In genomic region chr4:116824541-116825004, GRCm38 (mm10) we compare ENCODE assay signal across 7 mouse cellular contexts. TPM values are rescaled to one million over a fixed set of nuclear protein-coding genes. Genes with fewer than 3 reads are reported as not detected.
DNase-seq lines count a peak whose midpoint lies in the region; ATAC-seq and TF ChIP-seq lines count a peak whose summit lies in the region.

No protein-coding gene starts in this region.

- H3K9me3 ChIP-seq in intestine, postnatal 0 days (ENCODE audit: control insufficient read depth) = no peaks in the 10 kb centered on the region
- H3K9me3 ChIP-seq in limb, embryonic 12.5 days = no peaks in the 10 kb centered on the region
- no peaks in the 10 kb centered on the region for H3K9me3 ChIP-seq in midbrain, embryonic 12.5 days

- no peaks in the 10 kb centered on the region; the same call in 1 of the 2 replicates for H3K4me1 ChIP-seq in intestine, postnatal 0 days (replicated peaks; ENCODE audit: control insufficient read depth, insufficient read depth, low read length)
- peaks cover 13% of the 10 kb centered on the region for H3K4me1 ChIP-seq in limb, embryonic 12.5 days (replicated peaks)
- peaks cover 27% of the 10 kb centered on the region for H3K4me1 ChIP-seq in midbrain, embryonic 12.5 days
- H3K4me1 ChIP-seq in small intestine, adult 2 months (ENCODE audit: control insufficient read depth, insufficient read depth, insufficient read length, low read length) = peaks cover 31% of the 10 kb centered on the region

- H3K4me2 ChIP-seq in intestine, postnatal 0 days (replicated peaks; ENCODE audit: low read depth) = peak overlapping the region; percentile 74
- H3K4me2 ChIP-seq in limb, embryonic 12.5 days = peak overlapping the region; percentile 69
- peak overlapping the region; percentile 73 for H3K4me2 ChIP-seq in midbrain, embryonic 12.5 days (replicated peaks)

- peak overlapping the region; percentile 63 for H3K9ac ChIP-seq in intestine, postnatal 0 days (ENCODE audit: low read depth, low read length)
- peak overlapping the region; percentile 74 for H3K9ac ChIP-seq in limb, embryonic 12.5 days (replicated peaks)
- H3K9ac ChIP-seq in midbrain, embryonic 12.5 days (replicated peaks) = peak overlapping the region; percentile 53

- peak; percentile 87 for TF ChIP-seq POLR2A in small intestine, adult 2 months (IDR thresholded peaks at IDR 0.05; ENCODE audit: low read depth, low read length)

- ATAC-seq in intestine, postnatal 0 days = peak; percentile 24; the same call in 1 of the 2 replicates
- ATAC-seq in limb, embryonic 12.5 days (ENCODE audit: insufficient number of reproducible peaks, insufficient read depth, low FRiP score, low TSS enrichment, low read depth) = peak; percentile 34; the same call in 1 of the 2 replicates
- peak; percentile 31 for ATAC-seq in midbrain, embryonic 12.5 days (ENCODE audit: low FRiP score, low read depth)

- DNase-seq in adrenal gland, postnatal 36 days = peak; percentile 75 to 79
- DNase-seq in embryo, embryonic 9.5 days (ENCODE audit: extremely low spot score) = peak; percentile 71
- peak; percentile 97 for DNase-seq in heart, adult 11 months

- peak overlapping the region; percentile 55 for H3K4me3 ChIP-seq in intestine, postnatal 0 days (ENCODE audit: low read depth, low read length)
- H3K4me3 ChIP-seq in limb, embryonic 12.5 days (replicated peaks) = peak overlapping the region; percentile 57
- H3K4me3 ChIP-seq in midbrain, embryonic 12.5 days = peak overlapping the region; percentile 52
- peak overlapping the region; percentile 73 for H3K4me3 ChIP-seq in small intestine, adult 2 months (ENCODE audit: low read depth, low read length)

- H3K27ac ChIP-seq in intestine, postnatal 0 days (ENCODE audit: low read depth, low read length) = peak overlapping the region; percentile 78
- peak overlapping the region; percentile 85 for H3K27ac ChIP-seq in limb, embryonic 12.5 days
- H3K27ac ChIP-seq in midbrain, embryonic 12.5 days (replicated peaks) = peak overlapping the region; percentile 54; the same call in 1 of the 2 replicates
- H3K27ac ChIP-seq in small intestine, adult 2 months (ENCODE audit: insufficient read depth, low read depth, low read length) = peak overlapping the region; percentile 70

- H3K27me3 ChIP-seq in intestine, postnatal 0 days (replicated peaks; ENCODE audit: control insufficient read depth, insufficient read depth, low read length) = 0 out of 2 replicates have a peak, but pooled peaks cover 6% of the 10 kb centered on the region
- peaks cover 19% of the 10 kb centered on the region for H3K27me3 ChIP-seq in limb, embryonic 12.5 days
- H3K27me3 ChIP-seq in midbrain, embryonic 12.5 days = peaks cover 30% of the 10 kb centered on the region
- H3K27me3 ChIP-seq in small intestine, adult 2 months (ENCODE audit: control insufficient read depth, insufficient read depth, low read length) = no peaks in the 10 kb centered on the region

- no peak for TF ChIP-seq CTCF in intestine, postnatal 0 days (IDR thresholded peaks at IDR 0.05; ENCODE audit: low read depth)
- no peak for TF ChIP-seq CTCF in small intestine, adult 2 months (IDR thresholded peaks at IDR 0.05; ENCODE audit: extremely low read depth, insufficient read length, insufficient replicate concordance, low read depth, low read length)

- H3K36me3 ChIP-seq in intestine, postnatal 0 days (ENCODE audit: control insufficient read depth, insufficient read depth) = no peaks in the 10 kb centered on the region
- H3K36me3 ChIP-seq in limb, embryonic 12.5 days = no peaks in the 10 kb centered on the region
- H3K36me3 ChIP-seq in midbrain, embryonic 12.5 days = no peaks in the 10 kb centered on the region
- no peaks in the 10 kb centered on the region for H3K36me3 ChIP-seq in small intestine, adult 2 months (ENCODE audit: control insufficient read depth, insufficient read depth, low read length)

- 1% methylated on average over 29 of the region's 29 CpGs for WGBS in intestine, postnatal 0 days
- under 1% methylated on average over 29 of the region's 29 CpGs for WGBS in limb, embryonic 12.5 days
- WGBS in midbrain, embryonic 12.5 days = 1% methylated on average over 29 of the region's 29 CpGs
- WGBS in small intestine, adult 2 months = 2% methylated on average over 29 of the region's 29 CpGs

RNA-seq across cellular contexts. Expression of gene Hpdl, which starts 3.1 kb away (rescaled TPM):
- 1 to 10 TPM; 1.9 to 2.6 TPM for total RNA-seq in adrenal gland, postnatal 36 days (2021)
- 0.51 and 0.99 TPM in 2 replicates for polyA plus RNA-seq in intestine, postnatal 0 days (2015; fragmentation: Nextera tagmentation; extraction: Ambion mirVana)
- polyA plus RNA-seq in limb, embryonic 12.5 days (2016; fragmentation: Nextera tagmentation; extraction: Ambion mirVana) = 1.5 and 2.0 TPM in 2 replicates
- polyA plus RNA-seq in midbrain, embryonic 12.5 days (2016; fragmentation: Nextera tagmentation; extraction: Ambion mirVana) = 0.45 and 0.79 TPM in 2 replicates
- 4.3 and 7.3 TPM in 2 replicates for polyA plus RNA-seq in small intestine, adult 2 months (2012; rRNA removed)

RNA-seq across cellular contexts. Expression of gene Mutyh, which starts 17.1 kb away (rescaled TPM):
- 1 to 10 TPM; 2.4 to 3.2 TPM for total RNA-seq in adrenal gland, postnatal 36 days (2021)
- 2.6 and 2.9 TPM in 2 replicates for polyA plus RNA-seq in intestine, postnatal 0 days (2015; fragmentation: Nextera tagmentation; extraction: Ambion mirVana)
- 22.1 and 23.5 TPM in 2 replicates for polyA plus RNA-seq in limb, embryonic 12.5 days (2016; fragmentation: Nextera tagmentation; extraction: Ambion mirVana)
- 14.9 and 17.3 TPM in 2 replicates for polyA plus RNA-seq in midbrain, embryonic 12.5 days (2016; fragmentation: Nextera tagmentation; extraction: Ambion mirVana)
- 2.2 and 3.4 TPM in 2 replicates for polyA plus RNA-seq in small intestine, adult 2 months (2012; rRNA removed)

RNA-seq across cellular contexts. Expression of gene Toe1, which starts 17.1 kb away (rescaled TPM):
- total RNA-seq in adrenal gland, postnatal 36 days (2021) = 10 to 100 TPM; 16.9 to 20.8 TPM
- 13.3 and 14.7 TPM in 2 replicates for polyA plus RNA-seq in intestine, postnatal 0 days (2015; fragmentation: Nextera tagmentation; extraction: Ambion mirVana)
- 39.1 and 40.8 TPM in 2 replicates for polyA plus RNA-seq in limb, embryonic 12.5 days (2016; fragmentation: Nextera tagmentation; extraction: Ambion mirVana)
- 29.5 and 33.5 TPM in 2 replicates for polyA plus RNA-seq in midbrain, embryonic 12.5 days (2016; fragmentation: Nextera tagmentation; extraction: Ambion mirVana)
- polyA plus RNA-seq in small intestine, adult 2 months (2012; rRNA removed) = 8.5 and 11.6 TPM in 2 replicates

RNA-seq across cellular contexts. Expression of gene Zswim5, which starts 52.6 kb away (rescaled TPM):
- 1 to 10 TPM; 3.6 to 5.1 TPM for total RNA-seq in adrenal gland, postnatal 36 days (2021)
- 1.9 and 2.1 TPM in 2 replicates for polyA plus RNA-seq in intestine, postnatal 0 days (2015; fragmentation: Nextera tagmentation; extraction: Ambion mirVana)
- 0.58 and 0.70 TPM in 2 replicates for polyA plus RNA-seq in limb, embryonic 12.5 days (2016; fragmentation: Nextera tagmentation; extraction: Ambion mirVana)
- 9.6 and 10.6 TPM in 2 replicates for polyA plus RNA-seq in midbrain, embryonic 12.5 days (2016; fragmentation: Nextera tagmentation; extraction: Ambion mirVana)
- 8.1 and 14.7 TPM in 2 replicates for polyA plus RNA-seq in small intestine, adult 2 months (2012; rRNA removed)

Comparison
In these comparisons a context has a peak if more than half of its experiments do, and no peak if none do; other contexts are left out.
1. Peak in every context shown above with its lines: DNase-seq, ATAC-seq, H3K4me3 ChIP-seq and H3K27ac ChIP-seq.